Mouse (Mus musculus) G1E-ER4 (cell line): ENCODE results near the gene Tet3. TPM values are rescaled to one million over a fixed set of nuclear protein-coding genes. Genes with fewer than 3 reads are reported as not detected.

ENCODE experiments used
- GATA1 ChIP-seq: IDR thresholded peaks from one replicate; pipeline ENCODE4 v1.8.0; 2012; ENCODE audit warnings: low read length, inconsistent platforms
- polyA plus RNA-seq: library from polyadenylated mRNA; stranded (reverse); fragments of >175 nt; gene quantifications from 2 replicates; pipeline ENCODE4 v1.2.3, GENCODE M21; 2012

Gene Tet3
- polyA plus RNA-seq, 1 experiment = 36.2 TPM

GRCm38 (mm10) chr6:83392166-83392780 lies 66.6 kb downstream of the Tet3 start:
- no peak for TF ChIP-seq GATA1

- no peak for TF ChIP-seq GATA1
Measured at GRCm38 (mm10) chr6:83385569-83386090, 73.3 kb downstream of the Tet3 start.

GRCm38 (mm10) chr6:83381510-83382491 lies 77.1 kb downstream of the Tet3 start:
- no peak for TF ChIP-seq GATA1

- no peak for TF ChIP-seq GATA1
Measured at GRCm38 (mm10) chr6:83373704-83374300, 85.1 kb downstream of the Tet3 start.

- no peak for TF ChIP-seq GATA1
Measured at GRCm38 (mm10) chr6:83371350-83371749, 87.5 kb downstream of the Tet3 start.

- no peak for TF ChIP-seq GATA1
Measured at GRCm38 (mm10) chr6:83370316-83370965, 88.4 kb downstream of the Tet3 start.

GRCm38 (mm10) chr6:83363075-83363474 lies 95.8 kb downstream of the Tet3 start:
- TF ChIP-seq GATA1 = no peak

GRCm38 (mm10) chr6:83361523-83362248 lies 97.2 kb downstream of the Tet3 start:
- peak; percentile 27 for TF ChIP-seq GATA1

- TF ChIP-seq GATA1 = no peak
Measured at GRCm38 (mm10) chr6:83357436-83357835, 101.4 kb downstream of the Tet3 start.

GRCm38 (mm10) chr6:83356569-83357138 lies 102.2 kb downstream of the Tet3 start:
- TF ChIP-seq GATA1 = peak; percentile 23

- no peak for TF ChIP-seq GATA1
Measured at GRCm38 (mm10) chr6:83354856-83355781, 103.8 kb downstream of the Tet3 start.

GRCm38 (mm10) chr6:83352666-83353410 lies 106.0 kb downstream of the Tet3 start:
- no peak for TF ChIP-seq GATA1
